Mouse (Mus musculus) left cerebral cortex, adult 9 months (tissue): ENCODE measurements around the gene Dad1.

Experiments used
- DNase-seq, 2 experiments: peaks; one replicate each; pipeline ENCODE4 v3.0.0; 2022; ENCODE audit warnings: low spot score in 2 of 2

Dad1 gene

GRCm38 (mm10) chr14:54224484-54225467, 29.1 kb downstream of the Dad1 start:
- no peak for DNase-seq

GRCm38 (mm10) chr14:54224064-54224417, 29.9 kb downstream of the Dad1 start:
- DNase-seq = no peak

- no peak for DNase-seq
These were observed 30.4 kb downstream of the Dad1 start for GRCm38 (mm10) chr14:54223315-54224063.

GRCm38 (mm10) chr14:54222289-54222727, 31.6 kb downstream of the Dad1 start:
- no peak for DNase-seq

- no peak for DNase-seq
These were observed 32.3 kb downstream of the Dad1 start for GRCm38 (mm10) chr14:54221641-54222040.

GRCm38 (mm10) chr14:54220726-54221494, 33.0 kb downstream of the Dad1 start:
- no peak for DNase-seq

- no peak for DNase-seq
These were observed 34.1 kb downstream of the Dad1 start for GRCm38 (mm10) chr14:54219849-54220248.

- no peak for DNase-seq
These were observed 34.6 kb downstream of the Dad1 start for GRCm38 (mm10) chr14:54219256-54219655.

- no peak for DNase-seq
These were observed 35.2 kb downstream of the Dad1 start for GRCm38 (mm10) chr14:54218721-54219120.

- DNase-seq = no peak
These were observed 35.7 kb downstream of the Dad1 start for GRCm38 (mm10) chr14:54218233-54218632.

GRCm38 (mm10) chr14:54216126-54216525, 37.8 kb downstream of the Dad1 start:
- no peak for DNase-seq

GRCm38 (mm10) chr14:54214901-54215300, 39.0 kb downstream of the Dad1 start:
- no peak for DNase-seq

- no peak for DNase-seq
These were observed 39.4 kb downstream of the Dad1 start for GRCm38 (mm10) chr14:54214477-54214876.

- DNase-seq = no peak
These were observed 40.2 kb downstream of the Dad1 start for GRCm38 (mm10) chr14:54213734-54214133.

GRCm38 (mm10) chr14:54211755-54212154, 42.1 kb downstream of the Dad1 start:
- no peak for DNase-seq

GRCm38 (mm10) chr14:54211199-54211598, 42.7 kb downstream of the Dad1 start:
- no peak for DNase-seq

GRCm38 (mm10) chr14:54210401-54210800, 43.5 kb downstream of the Dad1 start:
- DNase-seq = no peak

- no peak for DNase-seq
These were observed 44.0 kb downstream of the Dad1 start for GRCm38 (mm10) chr14:54209932-54210331.

GRCm38 (mm10) chr14:54208741-54209140, 45.2 kb downstream of the Dad1 start:
- DNase-seq = no peak

- no peak for DNase-seq
These were observed 46.0 kb downstream of the Dad1 start for GRCm38 (mm10) chr14:54207924-54208323.

GRCm38 (mm10) chr14:54206750-54207550, 47.0 kb downstream of the Dad1 start:
- DNase-seq = no peak
